Mouse (Mus musculus): Measurements from ENCODE around the gene Gli1. TPM values are rescaled to one million over a fixed set of nuclear protein-coding genes. Genes with fewer than 3 reads are reported as not detected.

The Gli1 gene
- polyA plus RNA-seq, 1 experiment, result not detected

- H3K27ac ChIP-seq (ENCODE audit: insufficient read depth, low read depth, low read length), result no peak overlapping the region
- TF ChIP-seq POLR2A (IDR thresholded peaks at IDR 0.05; ENCODE audit: insufficient read depth, low read depth, low read length), result no peak
- TF ChIP-seq CTCF (IDR thresholded peaks at IDR 0.05; ENCODE audit: insufficient read depth, low read depth, low read length), result no peak
- peak overlapping the region; percentile 37 for H3K4me3 ChIP-seq (ENCODE audit: insufficient read depth, low read depth, low read length)
- peaks cover 17% of the 10 kb centered on the region for H3K4me1 ChIP-seq (ENCODE audit: control insufficient read depth, insufficient read depth, low read length)
- WGBS, result 1% methylated on average over 42 of the region's 42 CpGs
These were observed 1.8 kb downstream of the Gli1 start for GRCm38 (mm10) chr10:127339683-127340576.

- H3K27ac ChIP-seq (ENCODE audit: insufficient read depth, low read depth, low read length), result no peak overlapping the region
- H3K4me3 ChIP-seq (ENCODE audit: insufficient read depth, low read depth, low read length), result peak overlapping the region; percentile 37
- peaks cover 17% of the 10 kb centered on the region for H3K4me1 ChIP-seq (ENCODE audit: control insufficient read depth, insufficient read depth, low read length)
- TF ChIP-seq CTCF (IDR thresholded peaks at IDR 0.05; ENCODE audit: insufficient read depth, low read depth, low read length) (peak; percentile 48; the same call in 1 of the 2 replicates), POLR2A (IDR thresholded peaks at IDR 0.05; ENCODE audit: insufficient read depth, low read depth, low read length) (no peak)
- WGBS, result under 1% methylated on average over 31 of the region's 31 CpGs
These were observed 2.7 kb downstream of the Gli1 start for GRCm38 (mm10) chr10:127338930-127339682.

- H3K27ac ChIP-seq (ENCODE audit: insufficient read depth, low read depth, low read length), result no peak overlapping the region
- H3K4me1 ChIP-seq (ENCODE audit: control insufficient read depth, insufficient read depth, low read length), result peaks cover 17% of the 10 kb centered on the region
- WGBS, result 87% methylated on average over 6 of the region's 6 CpGs
- TF ChIP-seq POLR2A (IDR thresholded peaks at IDR 0.05; ENCODE audit: insufficient read depth, low read depth, low read length) (no peak), CTCF (IDR thresholded peaks at IDR 0.05; ENCODE audit: insufficient read depth, low read depth, low read length) (no peak)
- no peak overlapping the region for H3K4me3 ChIP-seq (ENCODE audit: insufficient read depth, low read depth, low read length)
These were observed 4.2 kb downstream of the Gli1 start for GRCm38 (mm10) chr10:127337536-127338099.

GRCm38 (mm10) chr10:127336952-127337351 is 4.8 kb downstream of the Gli1 start:
- WGBS, result 66% methylated on average over 5 of the region's 5 CpGs
- peaks cover 17% of the 10 kb centered on the region for H3K4me1 ChIP-seq (ENCODE audit: control insufficient read depth, insufficient read depth, low read length)
- TF ChIP-seq CTCF (IDR thresholded peaks at IDR 0.05; ENCODE audit: insufficient read depth, low read depth, low read length), result no peak
- no peak for TF ChIP-seq POLR2A (IDR thresholded peaks at IDR 0.05; ENCODE audit: insufficient read depth, low read depth, low read length)
- no peak overlapping the region for H3K4me3 ChIP-seq (ENCODE audit: insufficient read depth, low read depth, low read length)
- H3K27ac ChIP-seq (ENCODE audit: insufficient read depth, low read depth, low read length), result no peak overlapping the region

GRCm38 (mm10) chr10:127335271-127335670 is 6.5 kb downstream of the Gli1 start:
- WGBS, result 68% methylated on average over 1 of the region's 1 CpGs
- Histone ChIP-seq H3K4me1 (ENCODE audit: control insufficient read depth, insufficient read depth, low read length) (peaks cover 25% of the 10 kb centered on the region), H3K27ac (ENCODE audit: insufficient read depth, low read depth, low read length) (no peak overlapping the region), H3K4me3 (ENCODE audit: insufficient read depth, low read depth, low read length) (no peak overlapping the region)
- TF ChIP-seq CTCF (IDR thresholded peaks at IDR 0.05; ENCODE audit: insufficient read depth, low read depth, low read length) (no peak), POLR2A (IDR thresholded peaks at IDR 0.05; ENCODE audit: insufficient read depth, low read depth, low read length) (no peak)

GRCm38 (mm10) chr10:127333152-127333551 is 8.6 kb downstream of the Gli1 start:
- peaks cover 20% of the 10 kb centered on the region for H3K4me1 ChIP-seq (ENCODE audit: control insufficient read depth, insufficient read depth, low read length)
- H3K27ac ChIP-seq (ENCODE audit: insufficient read depth, low read depth, low read length), result no peak overlapping the region
- H3K4me3 ChIP-seq (ENCODE audit: insufficient read depth, low read depth, low read length), result no peak overlapping the region
- TF ChIP-seq CTCF (IDR thresholded peaks at IDR 0.05; ENCODE audit: insufficient read depth, low read depth, low read length) (no peak), POLR2A (IDR thresholded peaks at IDR 0.05; ENCODE audit: insufficient read depth, low read depth, low read length) (no peak)
- WGBS, result 66% methylated on average over 5 of the region's 5 CpGs

GRCm38 (mm10) chr10:127332211-127332874 is 9.4 kb downstream of the Gli1 start:
- no peak overlapping the region for H3K27ac ChIP-seq (ENCODE audit: insufficient read depth, low read depth, low read length)
- no peak for TF ChIP-seq CTCF (IDR thresholded peaks at IDR 0.05; ENCODE audit: insufficient read depth, low read depth, low read length)
- TF ChIP-seq POLR2A (IDR thresholded peaks at IDR 0.05; ENCODE audit: insufficient read depth, low read depth, low read length), result no peak
- peaks cover 20% of the 10 kb centered on the region for H3K4me1 ChIP-seq (ENCODE audit: control insufficient read depth, insufficient read depth, low read length)
- H3K4me3 ChIP-seq (ENCODE audit: insufficient read depth, low read depth, low read length), result no peak overlapping the region
- WGBS, result 32% methylated on average over 31 of the region's 31 CpGs

- H3K4me1 ChIP-seq (ENCODE audit: control insufficient read depth, insufficient read depth, low read length), result peaks cover 31% of the 10 kb centered on the region
- WGBS, result 65% methylated on average over 7 of the region's 7 CpGs
- no peak for TF ChIP-seq POLR2A (IDR thresholded peaks at IDR 0.05; ENCODE audit: insufficient read depth, low read depth, low read length)
- TF ChIP-seq CTCF (IDR thresholded peaks at IDR 0.05; ENCODE audit: insufficient read depth, low read depth, low read length), result no peak
- no peak overlapping the region for H3K4me3 ChIP-seq (ENCODE audit: insufficient read depth, low read depth, low read length)
- no peak overlapping the region for H3K27ac ChIP-seq (ENCODE audit: insufficient read depth, low read depth, low read length)
These were observed 11.6 kb downstream of the Gli1 start for GRCm38 (mm10) chr10:127330212-127330611.
